Mouse (Mus musculus) ES-E14 (cell line): ENCODE measurements at regions not wholly inside any gene's neighbourhood (a gene's known extent, or its start where the extent isn't known, plus 50 kb on each side); places are given as distances from the start of the nearest gene placed in this dataset.

Source experiments
- CHD2 ChIP-seq: IDR thresholded peaks from 2 replicates; pipeline ENCODE4 v1.6.1; 2014; ENCODE audit warnings: mild to moderate bottlenecking, low read depth, low read length, inconsistent platforms
- HCFC1 ChIP-seq: IDR thresholded peaks from 2 replicates; pipeline ENCODE4 v1.6.1; 2012; ENCODE audit warnings: low read length, inconsistent platforms, borderline replicate concordance; ENCODE audit not compliant: insufficient read depth
- MAFK ChIP-seq: IDR thresholded peaks from 2 replicates; pipeline ENCODE4 v1.6.1; 2014; ENCODE audit warnings: mild to moderate bottlenecking, low read depth, low read length, inconsistent platforms; ENCODE audit not compliant: insufficient read depth

DNA sequence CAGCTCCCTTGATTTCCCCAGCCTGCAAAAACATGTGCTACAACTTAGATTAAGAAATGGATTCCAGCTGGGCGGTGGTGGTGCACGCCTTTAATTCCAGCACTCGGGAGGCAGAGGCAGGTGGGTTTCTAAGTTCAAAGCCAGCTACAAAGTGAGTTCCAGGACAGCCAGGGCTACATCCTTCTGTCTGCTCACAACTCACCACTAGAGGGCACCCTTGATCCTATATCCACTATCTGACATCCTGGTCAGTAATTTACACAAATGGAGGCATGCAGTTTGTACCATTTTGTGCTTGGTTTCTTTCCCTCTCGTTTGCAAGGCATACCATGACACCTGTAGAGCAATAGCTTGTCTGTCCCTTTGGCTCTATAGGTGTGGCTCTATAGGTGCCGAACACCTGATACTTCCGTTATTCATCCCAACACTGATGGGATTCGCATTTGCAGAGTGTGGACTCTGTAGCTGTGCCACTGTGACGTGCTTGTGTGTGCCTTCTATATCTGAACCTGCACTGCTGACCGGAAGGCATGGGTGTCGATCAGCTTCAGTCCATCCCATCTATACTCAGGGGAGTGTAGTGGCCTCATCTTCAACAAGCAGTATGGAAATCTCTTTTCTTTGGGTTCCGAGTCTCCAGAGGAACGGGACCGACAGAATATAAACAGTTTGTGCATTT, 108.4 kb upstream of the Spata13 start:
- TF ChIP-seq HCFC1 (no peak), MAFK (no peak), CHD2 (no peak)
